Mouse (Mus musculus) limb, embryonic 11.5 days (tissue): ENCODE measurements around the gene Slc39a11. TPM values are rescaled to one million over a fixed set of nuclear protein-coding genes. Genes with fewer than 3 reads are reported as not detected.

Experiments used
- ATAC-seq: fragments of 200-750 bp; cut with Nextera tagmentation; 2 replicates; pipeline ENCODE4 v1.8.0; 2017; ENCODE audit warnings: low read depth; ENCODE audit not compliant: insufficient number of reproducible peaks, low FRiP score, low TSS enrichment
- DNase-seq: peaks from one replicate; pipeline ENCODE4 v3.0.0-alpha.2; 2015; ENCODE audit warnings: low spot score
- H3K27ac ChIP-seq: fragments of 300-500 bp; sonication (generic); replicated peaks from 2 replicates; pipeline ENCODE4 v1.5.1; 2014; ENCODE audit warnings: low read depth, mild to moderate bottlenecking, low read length
- H3K27me3 ChIP-seq: fragments of 300-500 bp; sonication (generic); 2 replicates; pipeline ENCODE4 v1.6.1; 2014; ENCODE audit warnings: mild to moderate bottlenecking, low read length, mixed read lengths; ENCODE audit not compliant: control insufficient read depth, insufficient read depth
- H3K36me3 ChIP-seq: fragments of 300-500 bp; sonication (generic); 2 replicates; pipeline ENCODE4 v1.6.1; 2014; ENCODE audit warnings: mild to moderate bottlenecking, low read length, moderate library complexity, mixed read lengths; ENCODE audit not compliant: control insufficient read depth, insufficient read depth
- H3K4me1 ChIP-seq: fragments of 300-500 bp; sonication (generic); 2 replicates; pipeline ENCODE4 v1.6.1; 2014; ENCODE audit warnings: low read length, mixed read lengths; ENCODE audit not compliant: control insufficient read depth, insufficient read depth
- H3K4me2 ChIP-seq: fragments of 300-500 bp; sonication (generic); 2 replicates; pipeline ENCODE4 v1.6.1; 2014; ENCODE audit warnings: low read depth, mild to moderate bottlenecking, moderate library complexity; ENCODE audit not compliant: severe bottlenecking
- H3K4me3 ChIP-seq: fragments of 300-500 bp; sonication (generic); 2 replicates; pipeline ENCODE4 v1.5.1; 2014; ENCODE audit warnings: low read depth, low read length
- H3K9ac ChIP-seq: fragments of 300-500 bp; sonication (generic); 2 replicates; pipeline ENCODE4 v1.6.1; 2014; ENCODE audit warnings: mild to moderate bottlenecking, low read length
- H3K9me3 ChIP-seq: fragments of 300-500 bp; sonication (generic); 2 replicates; pipeline ENCODE4 v1.6.1; 2016; ENCODE audit warnings: low read length; ENCODE audit not compliant: control insufficient read depth
- WGBS: fragments of 180-500 bp; shearing (Covaris S2); extraction: QIAGEN DNeasy Blood & Tissue Kit; methylation state at CpG from one replicate; pipeline ENCODE4 v1.1.7; 2014; 5-methylcytosine and 5-hydroxymethylcytosine counted together
- polyA plus RNA-seq: library from polyadenylated mRNA; unstranded; fragments of >200 nt; fragmentation: Nextera tagmentation; extraction: Ambion mirVana; gene quantifications from 2 replicates; pipeline ENCODE4 v1.2.1, GENCODE M21; 2014

The Slc39a11 gene
- polyA plus RNA-seq, 1 experiment from 2014 or later: 14.9 TPM

DNA sequence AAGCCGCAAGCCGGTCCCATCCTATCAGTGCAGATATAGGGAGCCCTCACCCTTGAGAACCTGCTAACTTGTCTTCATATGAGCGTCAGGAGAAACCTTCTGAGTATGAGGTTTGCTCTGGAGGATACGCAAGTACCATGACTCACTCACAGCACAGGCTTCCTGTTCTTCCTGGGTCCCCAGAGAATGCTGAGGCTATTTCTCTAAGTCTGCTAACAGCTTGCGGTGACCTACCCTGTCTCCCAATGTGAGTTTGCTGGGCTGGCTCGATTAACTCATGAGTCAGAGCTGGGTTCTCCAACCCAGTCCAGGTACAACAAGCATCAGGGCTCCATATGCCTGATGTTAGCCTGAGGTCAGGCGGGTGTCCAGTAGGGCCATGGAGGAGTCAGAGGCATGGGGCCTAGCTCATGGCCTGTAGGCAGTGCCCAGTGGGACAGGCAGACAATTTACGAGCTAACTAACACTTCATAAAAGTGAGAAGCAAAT lies 381.0 kb downstream of the Slc39a11 start:
- ATAC-seq (no peak), DNase-seq (no peak)
- Histone ChIP-seq H3K27ac (no peak overlapping the region), H3K27me3 (no peaks in the 10 kb centered on the region), H3K9ac (no peak overlapping the region), H3K4me1 (peaks cover 3% of the 10 kb centered on the region; the same call in 1 of the 2 replicates), H3K36me3 (no peaks in the 10 kb centered on the region), H3K4me2 (no peak overlapping the region), H3K4me3 (no peak overlapping the region), H3K9me3 (no peaks in the 10 kb centered on the region)
- 79% methylated on average over 8 of the region's 8 CpGs for WGBS

DNA sequence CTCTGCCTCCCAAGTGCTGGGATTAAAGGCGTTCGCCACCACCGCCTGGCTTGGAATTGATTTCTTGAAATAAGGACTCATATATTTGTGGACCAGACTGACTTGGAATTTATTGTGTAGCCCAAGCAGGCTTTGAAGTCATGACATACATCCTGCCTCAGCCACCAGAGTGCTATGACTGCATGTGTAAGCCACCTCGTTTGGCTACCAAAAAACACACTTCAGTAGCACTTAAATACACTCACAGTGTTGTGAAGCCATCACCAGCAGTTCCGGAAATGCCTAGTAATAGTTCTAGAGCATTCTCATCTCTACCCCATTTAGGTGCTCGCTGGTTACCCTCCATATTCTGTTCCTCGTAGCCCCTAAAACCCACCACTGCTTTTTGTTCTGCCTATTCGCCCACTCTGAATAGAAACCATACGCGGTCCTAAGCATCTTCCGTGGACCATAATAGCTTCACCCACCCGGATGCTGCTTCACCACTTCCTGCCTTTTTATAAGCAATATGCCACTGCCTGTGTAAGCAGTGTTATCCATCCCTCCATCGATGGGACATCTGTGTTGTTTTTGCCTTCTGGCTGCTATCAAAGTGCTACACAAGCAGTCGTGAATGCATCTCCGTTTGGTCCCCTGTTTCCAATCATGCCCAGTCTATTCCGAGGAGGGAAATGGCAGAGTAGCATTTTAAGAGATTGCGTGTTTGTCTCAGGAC lies 382.2 kb downstream of the Slc39a11 start:
- no peak for DNase-seq
- Histone ChIP-seq H3K4me1 (0 out of 2 replicates have a peak, but pooled peaks cover 2% of the 10 kb centered on the region), H3K27me3 (no peaks in the 10 kb centered on the region), H3K9ac (no peak overlapping the region), H3K9me3 (no peaks in the 10 kb centered on the region), H3K36me3 (no peaks in the 10 kb centered on the region), H3K4me3 (no peak overlapping the region), H3K27ac (no peak overlapping the region), H3K4me2 (no peak overlapping the region)
- WGBS: 71% methylated on average over 17 of the region's 17 CpGs
- ATAC-seq: no peak

DNA sequence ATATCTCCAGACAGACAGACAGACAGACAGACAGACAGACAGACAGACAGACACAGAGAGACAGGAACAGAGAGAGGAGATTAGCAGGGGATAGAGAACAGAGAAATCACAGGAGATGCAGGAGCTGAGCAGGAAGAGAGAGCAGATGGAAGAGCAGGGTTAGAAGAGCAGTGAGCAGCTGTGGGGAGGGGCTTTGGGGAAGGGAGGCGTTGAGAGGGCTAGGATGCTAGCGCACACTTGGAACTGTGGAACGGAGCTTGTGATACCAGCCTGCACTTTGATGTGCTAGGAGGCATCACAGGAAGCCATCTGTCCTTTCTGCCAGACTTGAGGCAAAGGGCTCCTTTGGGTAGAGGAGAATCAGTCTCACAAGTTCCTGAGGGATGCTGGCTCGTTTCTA lies 383.2 kb downstream of the Slc39a11 start:
- Histone ChIP-seq H3K4me1 (peaks cover 10% of the 10 kb centered on the region), H3K9ac (peak overlapping the region; percentile 22; the same call in 1 of the 2 replicates), H3K36me3 (no peaks in the 10 kb centered on the region), H3K4me2 (no peak overlapping the region), H3K9me3 (no peaks in the 10 kb centered on the region), H3K4me3 (no peak overlapping the region), H3K27me3 (no peaks in the 10 kb centered on the region), H3K27ac (no peak overlapping the region)
- ATAC-seq: no peak
- no peak for DNase-seq
- WGBS: 32% methylated on average over 4 of the region's 4 CpGs

DNA sequence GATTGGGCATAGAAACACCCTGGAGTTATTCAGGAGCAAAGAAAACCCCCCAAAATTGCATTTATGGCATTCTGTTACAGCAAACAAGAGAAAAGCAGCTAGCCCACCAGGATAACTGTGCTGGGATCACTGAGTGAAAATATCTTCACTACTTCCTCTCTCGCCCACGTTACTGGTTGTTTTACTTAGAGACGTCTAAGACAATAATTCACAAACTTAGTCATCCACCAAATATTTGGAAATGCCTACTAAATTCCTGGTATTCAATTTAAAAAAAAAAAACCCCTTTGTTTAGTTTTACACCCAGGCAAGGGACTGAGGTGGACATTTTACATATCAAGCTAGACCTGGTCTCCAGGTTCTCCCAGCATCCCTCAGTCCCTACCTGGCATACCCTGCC lies 384.3 kb downstream of the Slc39a11 start:
- WGBS: 90% methylated on average over 3 of the region's 3 CpGs
- H3K27ac ChIP-seq: no peak overlapping the region
- no peak overlapping the region for H3K4me2 ChIP-seq
- H3K9ac ChIP-seq: no peak overlapping the region
- DNase-seq: no peak
- H3K36me3 ChIP-seq: no peaks in the 10 kb centered on the region
- ATAC-seq: no peak
- peaks cover 13% of the 10 kb centered on the region for H3K4me1 ChIP-seq
- no peaks in the 10 kb centered on the region for H3K9me3 ChIP-seq
- H3K4me3 ChIP-seq: no peak overlapping the region
- H3K27me3 ChIP-seq: no peaks in the 10 kb centered on the region

DNA sequence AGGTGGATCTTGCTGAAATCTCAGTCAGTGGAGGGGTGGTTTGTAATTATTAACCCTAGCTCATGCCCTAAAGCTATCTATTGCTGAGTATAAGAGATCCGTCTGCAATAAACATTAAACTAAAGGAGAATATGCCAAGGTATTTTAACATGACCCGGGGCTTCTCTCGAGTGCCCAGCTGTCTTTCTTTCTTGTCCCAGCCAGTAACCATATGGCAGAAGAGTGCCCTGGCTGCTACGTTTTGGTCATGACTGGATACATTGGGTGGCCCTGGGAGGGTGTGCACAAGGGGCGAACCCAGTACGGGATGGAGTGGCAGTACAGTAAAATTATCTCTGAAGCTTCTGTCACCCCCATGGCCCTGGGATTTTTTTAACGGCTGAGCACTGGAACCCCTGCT lies 385.9 kb downstream of the Slc39a11 start:
- no peak for DNase-seq

DNA sequence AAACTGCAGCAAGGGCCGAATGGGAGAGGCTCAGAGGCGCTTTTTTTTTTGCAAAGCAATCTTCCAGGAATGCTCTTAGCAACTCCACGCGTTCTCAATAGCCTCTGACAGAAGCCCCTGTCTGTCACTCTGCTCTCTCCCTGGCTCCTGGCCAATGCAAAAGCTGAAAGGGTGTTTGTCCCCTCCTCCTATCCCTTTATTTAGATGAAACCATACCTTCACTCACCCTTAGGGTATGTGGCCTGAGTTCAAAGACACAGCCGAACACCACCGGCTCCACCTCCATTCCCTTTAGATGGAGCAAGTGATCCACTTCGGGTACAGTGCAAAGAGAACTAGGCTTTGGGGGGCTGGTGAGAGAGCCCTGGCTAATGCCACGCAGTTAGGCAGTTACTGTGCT lies 387.8 kb downstream of the Slc39a11 start:
- no peak overlapping the region for H3K9ac ChIP-seq
- DNase-seq (peak; percentile 36), ATAC-seq (no peak)
- no peaks in the 10 kb centered on the region for H3K9me3 ChIP-seq
- no peak overlapping the region for H3K27ac ChIP-seq
- H3K36me3 ChIP-seq: no peaks in the 10 kb centered on the region
- no peak overlapping the region for H3K4me2 ChIP-seq
- no peaks in the 10 kb centered on the region for H3K27me3 ChIP-seq
- no peak overlapping the region for H3K4me3 ChIP-seq
- WGBS: 32% methylated on average over 8 of the region's 8 CpGs
- H3K4me1 ChIP-seq: peaks cover 11% of the 10 kb centered on the region

More for the DNA sequence above, 385.9 kb downstream of the Slc39a11 start:
- no peaks in the 10 kb centered on the region for H3K27me3 ChIP-seq
- no peak overlapping the region for H3K27ac ChIP-seq
- no peak overlapping the region for H3K9ac ChIP-seq
- H3K4me3 ChIP-seq: no peak overlapping the region
- H3K9me3 ChIP-seq: no peaks in the 10 kb centered on the region
- no peak for ATAC-seq
- no peaks in the 10 kb centered on the region for H3K36me3 ChIP-seq
- no peak overlapping the region for H3K4me2 ChIP-seq
- WGBS: 77% methylated on average over 7 of the region's 7 CpGs
- H3K4me1 ChIP-seq: peaks cover 12% of the 10 kb centered on the region

DNA sequence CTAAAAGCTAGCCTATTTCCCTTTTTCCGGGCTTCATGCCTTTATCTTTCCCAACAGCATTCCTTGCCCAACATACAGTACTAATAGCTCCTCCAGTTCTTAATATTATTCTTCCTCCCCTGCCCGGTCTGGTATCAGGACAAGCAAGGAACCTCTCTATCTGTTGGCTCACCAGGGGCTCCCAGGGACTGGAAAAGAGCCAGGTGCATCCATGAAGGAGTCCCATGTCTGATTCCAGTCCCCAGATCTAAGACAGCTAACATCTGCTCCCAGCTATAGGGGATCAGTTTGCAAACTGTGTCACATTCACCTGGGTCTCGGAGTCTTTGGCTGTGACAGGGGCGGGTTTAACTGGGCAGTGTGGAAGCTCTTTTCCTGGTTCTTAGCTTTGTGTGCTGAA lies 388.5 kb downstream of the Slc39a11 start:
- no peak for ATAC-seq
- no peak for DNase-seq
- H3K27ac ChIP-seq: peak overlapping the region; percentile 55; the same call in 1 of the 2 replicates
- no peaks in the 10 kb centered on the region for H3K36me3 ChIP-seq
- peaks cover 11% of the 10 kb centered on the region for H3K4me1 ChIP-seq
- H3K9ac ChIP-seq: no peak overlapping the region
- H3K27me3 ChIP-seq: no peaks in the 10 kb centered on the region
- no peak overlapping the region for H3K4me3 ChIP-seq
- 77% methylated on average over 4 of the region's 4 CpGs for WGBS
- no peaks in the 10 kb centered on the region for H3K9me3 ChIP-seq
- H3K4me2 ChIP-seq: no peak overlapping the region

DNA sequence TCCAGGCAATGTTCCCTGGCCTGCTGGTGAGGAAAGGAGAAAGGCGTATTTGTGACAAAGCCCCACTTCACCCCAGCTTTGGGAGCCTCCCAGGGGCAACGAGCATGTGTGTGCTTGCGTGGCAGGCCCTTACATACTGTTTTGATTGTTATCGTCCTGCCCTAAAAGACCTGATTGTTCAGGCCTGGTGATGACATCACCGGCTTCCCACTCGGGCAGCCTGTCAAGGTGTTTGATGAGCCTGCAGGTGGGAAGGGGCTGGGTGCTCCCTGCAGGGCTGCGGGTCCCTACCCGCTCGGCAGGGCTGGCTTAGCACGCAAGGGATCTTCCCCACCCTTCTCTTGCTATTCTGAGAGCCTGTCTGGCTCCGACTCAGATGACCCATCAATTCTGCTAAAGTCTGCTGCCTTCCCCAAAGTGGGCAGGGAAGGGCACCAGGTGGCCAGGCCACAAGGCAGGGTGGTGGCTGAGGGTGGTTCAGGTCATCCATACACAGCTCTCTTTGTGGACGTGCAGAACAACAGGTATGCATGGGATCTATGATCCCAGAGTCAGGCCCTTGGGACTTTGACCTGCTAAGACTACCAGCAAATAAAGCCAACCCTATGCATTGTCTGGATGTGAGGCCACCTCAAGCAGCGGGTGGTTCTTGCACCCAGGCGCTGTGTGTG lies 390.0 kb downstream of the Slc39a11 start:
- no peaks in the 10 kb centered on the region for H3K36me3 ChIP-seq
- H3K9ac ChIP-seq: no peak overlapping the region; the same call in 1 of the 2 replicates
- H3K4me2 ChIP-seq: no peak overlapping the region
- no peaks in the 10 kb centered on the region for H3K27me3 ChIP-seq
- ATAC-seq: no peak
- H3K9me3 ChIP-seq: no peaks in the 10 kb centered on the region
- peak; percentile 35 for DNase-seq
- H3K4me1 ChIP-seq: peaks cover 16% of the 10 kb centered on the region
- peak overlapping the region; percentile 30; the same call in 1 of the 2 replicates for H3K27ac ChIP-seq
- WGBS: 76% methylated on average over 14 of the region's 14 CpGs
- no peak overlapping the region for H3K4me3 ChIP-seq
